Mouse (Mus musculus) cortical plate, adult 2 months (tissue): ENCODE data around the gene Slc35g1.

Experiments
- CTCF ChIP-seq: fragments of 200-500 bp; IDR thresholded peaks from 2 replicates; pipeline ENCODE4 v1.5.1; 2011; ENCODE audit warnings: mild to moderate bottlenecking, control low read depth, low read length; ENCODE audit not compliant: insufficient read depth; ENCODE audit errors: extremely low read depth
- POLR2A ChIP-seq: fragments of 200-500 bp; IDR thresholded peaks from 2 replicates; pipeline ENCODE4 v1.6.1; 2011; ENCODE audit warnings: mild to moderate bottlenecking, low read length, control low read depth; ENCODE audit not compliant: insufficient read depth; ENCODE audit errors: extremely low read depth

GRCm38 (mm10) chr19:38435221-38435620, 39.4 kb downstream of the Slc35g1 start:
- TF ChIP-seq CTCF = no peak
- no peak for TF ChIP-seq POLR2A
